Mouse (Mus musculus) frontal cortex, postnatal 10 days (tissue): ENCODE measurements around the gene Hoxb4.

Experiments
- DNase-seq, 2 experiments: peaks; one replicate each; pipeline ENCODE4 v3.0.0; 2022; ENCODE audit warnings: low spot score in 2 of 2, mixed read lengths in 1 of 2

Gene Hoxb4

DNA sequence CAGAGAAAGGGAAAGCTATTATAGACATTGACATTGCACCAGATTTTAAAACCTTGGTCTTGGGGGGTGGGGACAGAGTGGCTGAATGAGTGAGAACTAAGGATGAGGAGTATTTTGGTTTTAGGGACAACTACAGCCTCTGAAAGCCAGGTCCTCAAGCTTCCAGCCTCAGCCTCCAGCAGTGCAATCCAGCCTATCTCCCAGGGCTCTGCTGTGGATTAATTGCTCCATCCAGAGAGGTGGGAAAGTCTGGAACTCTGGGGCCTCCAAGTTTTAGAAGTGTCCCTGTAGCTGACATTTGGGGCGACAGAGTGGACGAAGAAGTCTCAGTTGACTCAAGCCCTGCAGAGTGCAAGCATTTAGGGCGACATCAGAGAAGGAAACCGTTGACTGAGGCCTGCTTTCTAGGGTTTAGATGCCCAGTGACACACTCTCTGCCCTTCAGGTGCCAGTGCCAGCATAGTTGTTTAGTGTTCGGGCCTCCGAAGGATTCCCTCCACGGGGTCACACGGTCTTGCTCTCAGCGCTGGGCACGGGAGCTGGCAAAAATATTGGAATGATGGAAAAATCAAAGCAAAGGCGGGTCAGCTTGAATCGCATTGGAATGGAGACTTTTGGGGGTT is 4.2 kb upstream of the Hoxb4 start:
- DNase-seq, result no peak

DNA sequence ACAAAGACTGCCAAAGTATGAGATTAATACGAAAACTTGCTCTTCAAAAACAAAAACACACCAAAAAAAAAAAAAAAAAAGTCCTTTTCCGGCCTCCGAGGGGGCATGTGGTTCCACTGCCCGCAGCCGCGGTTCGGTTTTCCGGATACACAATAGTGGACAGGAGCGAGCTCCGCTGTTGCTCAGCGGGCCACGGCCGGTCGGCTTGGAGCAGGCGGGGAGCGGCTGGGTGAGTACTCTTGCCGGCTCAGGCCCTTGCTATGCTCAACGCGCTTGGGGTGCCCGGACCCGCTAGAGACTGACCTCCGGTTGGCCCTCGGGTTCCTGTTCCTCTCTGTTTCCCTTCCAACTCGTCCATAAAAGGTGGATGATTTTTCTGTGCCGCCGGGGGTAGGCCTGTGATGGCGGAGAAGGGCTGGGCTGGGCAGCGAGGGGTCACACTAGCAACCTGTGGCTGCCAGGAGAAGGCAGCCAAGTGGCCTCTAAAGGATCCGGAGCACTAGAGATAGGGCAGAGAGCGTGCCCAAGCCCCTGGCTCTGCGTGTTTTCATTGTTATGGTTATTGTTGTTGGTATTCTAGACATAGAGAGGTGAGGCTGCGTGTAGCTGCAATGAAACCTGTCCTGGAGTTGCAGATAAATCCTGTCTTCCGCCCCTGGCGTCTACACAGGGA is 3.3 kb upstream of the Hoxb4 start:
- no peak for DNase-seq

DNA sequence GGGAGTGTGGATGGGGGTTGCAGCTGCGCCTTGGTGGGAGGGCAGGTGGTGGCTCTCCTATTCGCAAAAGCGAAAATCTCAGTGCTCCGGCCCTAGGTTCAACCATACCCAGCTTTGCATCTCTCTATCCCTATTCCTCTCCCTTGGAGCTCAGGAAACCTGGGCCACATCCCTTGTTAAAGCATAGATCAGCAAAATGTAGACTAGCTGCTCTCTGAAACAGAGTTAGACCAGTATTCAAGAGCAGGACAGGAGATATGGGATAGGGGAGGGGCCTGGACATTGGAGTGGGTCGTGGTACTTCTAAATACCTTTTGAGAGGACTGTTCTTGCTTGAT is 2.8 kb upstream of the Hoxb4 start:
- DNase-seq, result no peak

DNA sequence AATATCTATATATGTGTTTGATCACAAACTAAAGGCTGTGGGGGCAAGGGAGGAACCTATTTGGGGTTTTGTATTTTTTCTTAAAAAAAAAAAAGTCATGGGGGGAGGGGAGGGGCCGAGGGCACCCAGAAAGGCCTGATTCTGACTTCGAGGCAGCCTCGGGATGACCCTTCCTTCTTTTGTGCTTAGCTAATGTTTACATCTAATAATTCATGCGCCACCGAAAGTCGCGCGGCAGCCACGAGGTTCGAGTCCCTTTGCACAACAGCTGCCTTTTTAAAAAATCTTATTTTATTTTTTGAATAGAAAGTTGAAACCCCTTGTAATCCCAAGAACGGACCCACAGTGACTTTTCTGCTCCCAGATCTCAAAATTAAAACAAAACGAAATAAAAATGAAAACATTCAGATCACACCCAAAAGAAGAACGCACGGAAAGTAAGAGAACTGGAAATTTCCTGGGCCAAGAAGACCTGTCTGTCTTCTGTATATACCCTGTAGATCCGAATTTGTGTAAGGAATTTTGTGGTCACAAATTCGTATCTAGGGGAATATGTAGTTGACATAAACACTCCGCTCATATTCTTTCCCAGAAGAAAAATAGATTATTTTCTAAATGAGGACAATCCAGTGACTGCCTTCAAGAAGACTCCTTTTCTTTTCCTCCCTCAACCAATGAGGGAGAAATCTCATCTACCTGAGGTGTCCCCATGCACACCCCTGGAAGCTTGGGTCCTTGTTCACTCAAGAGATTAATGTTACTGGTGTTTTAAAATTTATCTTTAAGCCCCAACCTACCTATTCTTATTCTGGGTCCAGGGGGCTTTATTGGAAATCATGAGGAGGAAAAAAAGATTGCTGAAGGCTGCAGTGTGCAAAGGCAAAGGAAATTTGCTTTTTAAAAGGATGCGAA is 1.1 kb upstream of the Hoxb4 start:
- DNase-seq, result no peak

DNA sequence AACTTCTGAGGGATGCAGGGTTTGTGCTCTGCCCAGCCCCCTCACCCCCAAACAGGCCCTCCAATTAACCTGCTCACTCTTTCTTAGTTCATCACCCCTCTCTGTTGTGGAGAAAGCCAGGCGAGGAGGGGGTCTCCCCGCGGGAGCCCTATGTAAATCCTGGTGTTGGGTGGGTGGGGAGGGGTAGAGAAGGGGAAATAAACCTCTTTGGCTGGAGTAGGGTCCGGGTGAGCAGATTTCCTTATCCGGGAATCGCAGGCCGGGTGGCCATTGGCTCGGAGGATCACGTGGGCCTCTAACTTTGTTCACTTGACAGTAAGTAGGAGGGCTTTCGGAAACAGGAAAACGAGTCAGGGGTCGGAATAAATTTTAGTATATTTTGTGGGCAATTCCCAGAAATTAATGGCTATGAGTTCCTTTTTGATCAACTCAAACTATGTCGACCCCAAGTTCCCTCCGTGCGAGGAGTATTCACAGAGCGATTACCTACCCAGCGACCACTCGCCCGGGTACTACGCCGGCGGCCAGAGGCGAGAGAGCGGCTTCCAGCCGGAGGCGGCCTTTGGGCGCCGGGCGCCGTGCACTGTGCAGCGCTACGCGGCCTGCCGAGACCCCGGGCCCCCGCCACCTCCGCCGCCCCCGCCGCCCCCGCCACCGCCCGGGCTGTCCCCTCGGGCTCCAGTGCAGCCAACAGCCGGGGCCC is 452 bp downstream of the Hoxb4 start:
- DNase-seq, result no peak

- no peak for DNase-seq
These were observed 1.2 kb downstream of the Hoxb4 start for GRCm38 (mm10) chr11:96319071-96319902.

DNA sequence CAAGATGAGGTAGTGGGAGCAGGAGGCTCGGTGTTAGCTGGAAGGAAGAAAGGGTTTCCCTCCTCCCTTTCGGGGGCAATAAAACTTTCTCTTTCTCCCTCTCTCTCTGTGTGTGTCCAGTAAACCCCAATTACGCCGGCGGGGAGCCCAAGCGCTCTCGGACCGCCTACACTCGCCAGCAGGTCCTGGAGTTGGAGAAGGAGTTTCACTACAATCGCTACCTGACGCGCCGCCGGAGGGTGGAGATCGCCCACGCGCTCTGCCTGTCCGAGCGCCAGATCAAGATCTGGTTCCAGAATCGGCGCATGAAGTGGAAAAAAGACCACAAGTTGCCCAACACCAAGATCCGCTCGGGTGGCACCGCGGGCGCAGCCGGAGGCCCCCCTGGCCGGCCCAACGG is 1.8 kb downstream of the Hoxb4 start:
- no peak for DNase-seq

DNA sequence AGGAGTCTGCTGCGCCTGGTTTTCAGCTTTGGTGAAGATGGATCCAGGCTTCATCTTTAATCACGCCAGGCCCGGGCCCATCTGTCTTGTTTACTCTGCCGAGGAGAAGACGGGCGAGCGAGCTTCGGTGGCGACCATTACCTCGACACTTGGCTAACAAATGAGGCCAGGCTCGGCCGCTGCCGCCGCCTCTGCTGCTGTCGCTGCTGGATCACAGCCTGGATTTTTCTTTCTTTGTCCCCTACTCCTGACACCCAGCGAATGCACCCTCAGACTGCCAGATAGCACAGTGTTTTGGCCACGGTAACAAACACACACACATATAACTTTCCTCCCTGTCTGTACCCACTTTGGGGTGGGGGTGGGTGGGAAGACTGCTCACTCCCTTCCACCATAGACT is 2.6 kb downstream of the Hoxb4 start:
- DNase-seq, result no peak

GRCm38 (mm10) chr11:96321846-96322245 is 3.8 kb downstream of the Hoxb4 start:
- DNase-seq, result no peak

GRCm38 (mm10) chr11:96322738-96323137 is 4.7 kb downstream of the Hoxb4 start:
- no peak for DNase-seq

DNA sequence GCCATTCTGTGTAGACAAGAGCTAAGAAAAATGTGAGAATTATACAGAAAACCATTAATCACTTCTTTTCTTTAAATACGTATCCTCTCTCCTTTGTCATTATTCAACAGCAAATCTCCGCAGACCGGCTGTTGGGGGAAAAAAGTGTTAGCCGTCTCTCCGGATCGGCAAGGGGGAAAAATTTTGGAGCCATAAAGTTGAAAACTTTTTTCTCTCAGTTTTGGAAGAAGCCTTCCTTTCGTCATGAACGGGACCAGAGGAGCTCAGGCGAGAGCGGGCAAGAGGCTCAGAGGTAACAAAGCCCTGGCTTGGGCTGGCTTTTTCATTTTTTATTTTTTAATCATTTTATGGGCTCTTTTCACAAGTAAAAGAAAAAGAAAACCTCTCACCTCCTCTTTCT is 5.1 kb downstream of the Hoxb4 start, which contains the start of gene Hoxb3:
Hoxb3 (plus strand) TSS at position 173 of the 400 bp plus-strand sequence.
- no peak for DNase-seq

GRCm38 (mm10) chr11:96324125-96324524 is 6.1 kb downstream of the Hoxb4 start:
- no peak for DNase-seq

GRCm38 (mm10) chr11:96324965-96325364 is 6.9 kb downstream of the Hoxb4 start:
- no peak for DNase-seq

- no peak for DNase-seq
These were observed 7.7 kb downstream of the Hoxb4 start for GRCm38 (mm10) chr11:96325747-96326212.

DNA sequence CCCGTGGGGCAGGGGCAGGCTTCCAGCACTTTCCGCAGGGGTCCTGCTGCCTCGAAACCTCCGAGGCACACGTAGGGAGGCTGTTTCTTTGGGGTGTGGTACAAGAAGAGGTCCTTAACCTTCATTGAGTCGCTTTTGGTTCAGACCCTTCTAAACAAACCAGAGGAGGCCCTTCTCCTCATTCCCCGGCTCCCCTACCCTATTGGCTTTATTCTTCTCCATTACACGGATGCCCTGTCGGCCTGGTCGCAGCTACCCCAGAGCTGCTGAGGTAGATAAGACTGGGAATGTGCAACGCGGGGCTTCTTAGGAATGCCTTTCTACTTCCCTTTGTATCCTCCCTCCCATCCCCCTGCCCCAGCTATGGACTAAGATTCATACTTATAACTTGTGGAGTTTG is 8.6 kb downstream of the Hoxb4 start:
- DNase-seq, result no peak

GRCm38 (mm10) chr11:96327122-96327521 is 9.1 kb downstream of the Hoxb4 start:
- no peak for DNase-seq

DNA sequence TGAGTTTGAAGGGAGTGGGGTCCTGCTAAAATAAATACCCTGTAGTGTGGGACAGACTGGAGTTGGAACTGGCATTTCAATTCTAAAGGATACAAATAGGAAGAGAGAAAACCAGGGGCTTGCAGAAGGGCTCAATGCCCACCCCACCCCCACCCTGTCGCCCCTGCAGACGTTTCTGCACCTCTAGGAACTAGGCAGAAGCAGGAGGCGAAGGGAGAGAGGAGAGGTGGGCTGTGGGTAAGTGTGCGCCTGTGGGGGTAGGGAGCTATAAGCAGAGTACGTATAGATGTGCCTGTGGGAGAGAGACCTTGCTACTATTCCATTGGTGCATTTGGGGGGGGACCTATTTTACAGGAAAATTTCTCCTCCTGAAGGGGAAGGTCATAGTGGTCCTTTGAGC is 9.7 kb downstream of the Hoxb4 start:
- no peak for DNase-seq

DNA sequence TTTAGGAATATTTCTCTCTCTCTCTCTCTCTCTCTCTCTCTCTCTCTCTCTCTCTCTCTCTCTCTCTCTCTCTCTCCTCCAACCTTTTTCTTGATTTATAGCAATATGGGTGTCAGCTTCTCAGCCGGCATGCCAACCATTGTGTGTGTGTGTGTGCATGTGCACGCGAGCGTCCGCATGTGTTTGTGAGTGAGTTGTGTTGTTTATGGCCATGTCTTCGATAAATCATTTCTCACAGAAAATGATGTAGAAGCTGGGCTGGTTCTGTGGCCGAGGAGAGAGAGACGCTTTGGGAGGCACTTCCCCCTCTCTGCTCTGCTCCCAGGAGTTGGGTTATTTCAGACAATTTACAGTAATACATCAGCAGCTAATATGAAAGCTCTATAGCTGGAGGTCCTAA is 10.5 kb downstream of the Hoxb4 start:
- no peak for DNase-seq

- DNase-seq, result no peak
These were observed 14.0 kb downstream of the Hoxb4 start for GRCm38 (mm10) chr11:96332105-96332504.

DNA sequence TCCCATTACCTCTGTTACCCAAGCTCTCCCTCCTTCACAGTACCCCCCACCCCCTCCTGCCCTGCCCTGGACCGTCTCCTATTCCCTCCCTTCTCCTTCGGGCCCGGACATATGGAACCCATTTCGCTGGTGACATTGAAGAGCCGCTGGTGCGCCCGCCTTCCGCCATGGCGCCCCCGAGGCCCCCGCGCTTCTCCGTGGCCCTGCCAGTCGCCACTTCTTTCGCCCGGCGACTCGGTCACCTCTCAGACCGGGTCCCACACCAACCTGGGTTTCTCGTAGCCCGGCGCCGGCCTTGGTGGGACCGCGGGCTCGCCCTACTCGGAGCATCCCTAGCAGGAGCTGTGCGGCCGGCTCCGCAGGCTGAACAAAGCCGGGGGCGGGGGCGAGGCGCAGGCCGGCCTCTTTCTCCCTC is 14.6 kb downstream of the Hoxb4 start:
- DNase-seq, result no peak
